Mouse (Mus musculus): ENCODE results near the gene Krtap1-3. TPM values are rescaled to one million over a fixed set of nuclear protein-coding genes. Genes with fewer than 3 reads are reported as not detected.
A peak's percentile ranks its signal among the peaks of the same experiment; 100 is the strongest.

Krtap1-3 gene
- total RNA-seq, 1 experiment from 2014 or later: not detected

GRCm38 (mm10) chr11:99574106-99574505 lies 17.0 kb downstream of the Krtap1-3 start:
- peak; percentile 83 to 88 for ATAC-seq (replicated peaks in 1 of 2; ENCODE audit: insufficient read depth in 1 of 2, low FRiP score in 2 of 2, low TSS enrichment in 1 of 2, low read depth in 1 of 2, poor library complexity in 2 of 2, severe bottlenecking in 2 of 2)

- ATAC-seq (replicated peaks in 1 of 2; ENCODE audit: insufficient read depth in 1 of 2, low FRiP score in 2 of 2, low TSS enrichment in 1 of 2, low read depth in 1 of 2, poor library complexity in 2 of 2, severe bottlenecking in 2 of 2): no peak
Measured at GRCm38 (mm10) chr11:99573164-99573563, 18.0 kb downstream of the Krtap1-3 start.

GRCm38 (mm10) chr11:99566530-99566929 lies 24.6 kb downstream of the Krtap1-3 start, which contains the start of gene Krtap3-1:
Krtap3-1 (minus strand) TSS chr11:99566630.
- no peak for ATAC-seq (replicated peaks in 1 of 2; ENCODE audit: insufficient read depth in 1 of 2, low FRiP score in 2 of 2, low TSS enrichment in 1 of 2, low read depth in 1 of 2, poor library complexity in 2 of 2, severe bottlenecking in 2 of 2)

GRCm38 (mm10) chr11:99562580-99562979 lies 28.6 kb downstream of the Krtap1-3 start:
- ATAC-seq (replicated peaks in 1 of 2; ENCODE audit: insufficient read depth in 1 of 2, low FRiP score in 2 of 2, low TSS enrichment in 1 of 2, low read depth in 1 of 2, poor library complexity in 2 of 2, severe bottlenecking in 2 of 2): no peak

GRCm38 (mm10) chr11:99559366-99559765 lies 31.8 kb downstream of the Krtap1-3 start, which contains the start of gene Gm11939:
Gm11939 (minus strand) TSS chr11:99559466.
- no peak for ATAC-seq (replicated peaks in 1 of 2; ENCODE audit: insufficient read depth in 1 of 2, low FRiP score in 2 of 2, low TSS enrichment in 1 of 2, low read depth in 1 of 2, poor library complexity in 2 of 2, severe bottlenecking in 2 of 2)

GRCm38 (mm10) chr11:99557976-99558745 lies 33.0 kb downstream of the Krtap1-3 start:
- no peak for ATAC-seq (replicated peaks in 1 of 2; ENCODE audit: insufficient read depth in 1 of 2, low FRiP score in 2 of 2, low TSS enrichment in 1 of 2, low read depth in 1 of 2, poor library complexity in 2 of 2, severe bottlenecking in 2 of 2)

GRCm38 (mm10) chr11:99556753-99557152 lies 34.4 kb downstream of the Krtap1-3 start, which contains the start of gene Krtap3-2:
Krtap3-2 (minus strand) TSS chr11:99556853.
- ATAC-seq (replicated peaks in 1 of 2; ENCODE audit: insufficient read depth in 1 of 2, low FRiP score in 2 of 2, low TSS enrichment in 1 of 2, low read depth in 1 of 2, poor library complexity in 2 of 2, severe bottlenecking in 2 of 2): no peak

- ATAC-seq (replicated peaks in 1 of 2; ENCODE audit: insufficient read depth in 1 of 2, low FRiP score in 2 of 2, low TSS enrichment in 1 of 2, low read depth in 1 of 2, poor library complexity in 2 of 2, severe bottlenecking in 2 of 2): no peak
Measured at GRCm38 (mm10) chr11:99556195-99556594, 34.9 kb downstream of the Krtap1-3 start.

GRCm38 (mm10) chr11:99550765-99551164 lies 40.4 kb downstream of the Krtap1-3 start, which contains the start of gene Krtap3-3:
Krtap3-3 (minus strand) TSS chr11:99550865.
- no peak for ATAC-seq (replicated peaks in 1 of 2; ENCODE audit: insufficient read depth in 1 of 2, low FRiP score in 2 of 2, low TSS enrichment in 1 of 2, low read depth in 1 of 2, poor library complexity in 2 of 2, severe bottlenecking in 2 of 2)

- ATAC-seq (replicated peaks in 1 of 2; ENCODE audit: insufficient read depth in 1 of 2, low FRiP score in 2 of 2, low TSS enrichment in 1 of 2, low read depth in 1 of 2, poor library complexity in 2 of 2, severe bottlenecking in 2 of 2): no peak
Measured at GRCm38 (mm10) chr11:99547892-99548291, 43.2 kb downstream of the Krtap1-3 start.

Other genes with a start within 250 kb of the Krtap1-3 start
- gene Krt27, start 240.2 kb downstream of the Krtap1-3 start, total RNA-seq (2017): not detected in 2 replicates
- gene Krt28, start 216.4 kb downstream of the Krtap1-3 start, total RNA-seq (2017): not detected in 2 replicates
- gene Krt10, start 202.0 kb downstream of the Krtap1-3 start, total RNA-seq (2017): not detected in 2 replicates
- not detected in 2 replicates for gene Krt12, start 169.1 kb downstream of the Krtap1-3 start, total RNA-seq (2017)
- gene Krt20, start 153.2 kb downstream of the Krtap1-3 start, total RNA-seq (2017): not detected in 2 replicates
- gene Krt23, start 98.2 kb downstream of the Krtap1-3 start, total RNA-seq (2017): not detected in 2 replicates
- not detected in 2 replicates for gene Krt39, start 70.0 kb downstream of the Krtap1-3 start, total RNA-seq (2017)
- not detected in 2 replicates for gene Krt40, start 48.2 kb downstream of the Krtap1-3 start, total RNA-seq (2017)
- not detected in 2 replicates for gene Krtap3-3, start 40.5 kb downstream of the Krtap1-3 start, total RNA-seq (2017)
- not detected in 2 replicates for gene Krtap3-2, start 34.5 kb downstream of the Krtap1-3 start, total RNA-seq (2017)
- gene Gm11939, start 31.9 kb downstream of the Krtap1-3 start, total RNA-seq (2017): not detected in 2 replicates
- not detected in 2 replicates for gene Krtap3-1, start 24.7 kb downstream of the Krtap1-3 start, total RNA-seq (2017)
- gene Krtap1-5, start 10.3 kb downstream of the Krtap1-3 start, total RNA-seq (2017): not detected in 2 replicates
- gene Krtap1-4, start 7.7 kb downstream of the Krtap1-3 start, total RNA-seq (2017): not detected in 2 replicates
- gene Krtap9-3, start 6.8 kb upstream of the Krtap1-3 start, total RNA-seq (2017): not detected in 2 replicates
- not detected in 2 replicates for gene Gm11938, start 12.0 kb upstream of the Krtap1-3 start, total RNA-seq (2017)
- gene Gm11937, start 18.9 kb upstream of the Krtap1-3 start, total RNA-seq (2017): not detected in 2 replicates
- not detected in 2 replicates for gene Krtap2-4, start 23.5 kb upstream of the Krtap1-3 start, total RNA-seq (2017)
- gene Gm11562, start 29.1 kb upstream of the Krtap1-3 start, total RNA-seq (2017): not detected in 2 replicates
- not detected in 2 replicates for gene Krtap4-1, start 36.9 kb upstream of the Krtap1-3 start, total RNA-seq (2017)
- not detected in 2 replicates for gene Krtap4-2, start 43.7 kb upstream of the Krtap1-3 start, total RNA-seq (2017)
- gene Krtap4-7, start 52.8 kb upstream of the Krtap1-3 start, total RNA-seq (2017): not detected in 2 replicates
- gene Gm11555, start 58.9 kb upstream of the Krtap1-3 start, total RNA-seq (2017): not detected in 2 replicates
- gene Gm11563, start 67.6 kb upstream of the Krtap1-3 start, total RNA-seq (2017): not detected in 2 replicates
- gene Krtap4-6, start 74.6 kb upstream of the Krtap1-3 start, total RNA-seq (2017): not detected in 2 replicates
- gene Gm14190, start 99.4 kb upstream of the Krtap1-3 start, total RNA-seq (2017): not detected in 2 replicates
- not detected in 2 replicates for gene Gm14180, start 143.0 kb upstream of the Krtap1-3 start, total RNA-seq (2017)
- gene Gm11595, start 181.6 kb upstream of the Krtap1-3 start, total RNA-seq (2017): not detected in 2 replicates
- gene Krtap4-8, start 189.4 kb upstream of the Krtap1-3 start, total RNA-seq (2017): not detected in 2 replicates
- gene Krtap4-9, start 193.9 kb upstream of the Krtap1-3 start, total RNA-seq (2017): not detected in 2 replicates
- gene Gm11596, start 202.1 kb upstream of the Krtap1-3 start, total RNA-seq (2017): not detected in 2 replicates
- not detected in 2 replicates for gene Gm11569, start 207.6 kb upstream of the Krtap1-3 start, total RNA-seq (2017)
- not detected in 2 replicates for gene Gm11554, start 213.1 kb upstream of the Krtap1-3 start, total RNA-seq (2017)
- not detected in 2 replicates for gene Krtap4-13, start 218.6 kb upstream of the Krtap1-3 start, total RNA-seq (2017)
- gene Gm11564, start 224.3 kb upstream of the Krtap1-3 start, total RNA-seq (2017): not detected in 2 replicates
- gene 2300003K06Rik, start 246.7 kb upstream of the Krtap1-3 start, total RNA-seq (2017): not detected in 2 replicates